Mouse (Mus musculus) adrenal gland, postnatal 36 days (tissue): ENCODE measurements around the gene Tmem211. TPM values are rescaled to one million over a fixed set of nuclear protein-coding genes. Genes with fewer than 3 reads are reported as not detected.

ENCODE experiments used
- DNase-seq, 2 experiments: peaks; one replicate each; pipeline ENCODE4 v3.0.0; 2021; ENCODE audit warnings: mixed read lengths in 1 of 2
- total RNA-seq, 2 experiments: library from RNA; stranded (reverse); gene quantifications; 2 replicates each; pipeline ENCODE4 v1.2.3; 2021

Gene Tmem211
- total RNA-seq, 2 experiments from 2014 or later = not detected

GRCm38 (mm10) chr5:113271207-113271811 is 44.6 kb downstream of the Tmem211 start:
- DNase-seq = no peak

GRCm38 (mm10) chr5:113275839-113276238 is 49.1 kb downstream of the Tmem211 start:
- no peak for DNase-seq

- no peak for DNase-seq
These were observed 53.6 kb downstream of the Tmem211 start for GRCm38 (mm10) chr5:113280138-113280856.

- DNase-seq = no peak
These were observed 54.8 kb downstream of the Tmem211 start for GRCm38 (mm10) chr5:113281557-113281956.

GRCm38 (mm10) chr5:113283726-113284125 is 57.0 kb downstream of the Tmem211 start:
- no peak for DNase-seq

- DNase-seq = no peak
These were observed 58.8 kb downstream of the Tmem211 start for GRCm38 (mm10) chr5:113285541-113285940.

- no peak for DNase-seq
These were observed 59.3 kb downstream of the Tmem211 start for GRCm38 (mm10) chr5:113286048-113286447.

GRCm38 (mm10) chr5:113286591-113287520 is 60.1 kb downstream of the Tmem211 start:
- peak; percentile 15 to 46 for DNase-seq

GRCm38 (mm10) chr5:113287762-113288161 is 61.1 kb downstream of the Tmem211 start:
- no peak for DNase-seq

- DNase-seq = no peak
These were observed 61.8 kb downstream of the Tmem211 start for GRCm38 (mm10) chr5:113288490-113288889.

Other genes starting within 250 kb of the Tmem211 start
- 10 to 100 TPM; 14.3 to 14.9 TPM for gene Grk3, start 211.1 kb upstream of the Tmem211 start, total RNA-seq
- not detected for gene Crybb2, start 156.8 kb upstream of the Tmem211 start, total RNA-seq
- 1 to 10 TPM in 1 of 2 experiments, not detected in 1; 1.9 TPM for gene Crybb3, start 145.3 kb upstream of the Tmem211 start, total RNA-seq
- gene 2900026A02Rik, start 5.7 kb upstream of the Tmem211 start, total RNA-seq = 10 to 100 TPM; 13.2 to 18.5 TPM
- 1 to 10 TPM; 7.7 to 8.2 TPM for gene Sgsm1, start 83.9 kb downstream of the Tmem211 start, total RNA-seq
- gene Aym1, start 130.4 kb downstream of the Tmem211 start, total RNA-seq = not detected